Mouse (Mus musculus) heart, adult 2 months (tissue): ENCODE measurements around the gene Pop7.

ENCODE experiments used
- CTCF ChIP-seq: fragments of 200-600 bp; IDR thresholded peaks from 2 replicates; pipeline ENCODE4 v1.8.1; 2022; ENCODE audit warnings: antibody characterized with exemption, mild to moderate bottlenecking, moderate library complexity
- POLR2A ChIP-seq: fragments of 200-500 bp; IDR thresholded peaks from 2 replicates; pipeline ENCODE4 v1.6.1; 2011; ENCODE audit warnings: mild to moderate bottlenecking, low read depth, low read length, control low read depth; ENCODE audit not compliant: insufficient read depth

DNA sequence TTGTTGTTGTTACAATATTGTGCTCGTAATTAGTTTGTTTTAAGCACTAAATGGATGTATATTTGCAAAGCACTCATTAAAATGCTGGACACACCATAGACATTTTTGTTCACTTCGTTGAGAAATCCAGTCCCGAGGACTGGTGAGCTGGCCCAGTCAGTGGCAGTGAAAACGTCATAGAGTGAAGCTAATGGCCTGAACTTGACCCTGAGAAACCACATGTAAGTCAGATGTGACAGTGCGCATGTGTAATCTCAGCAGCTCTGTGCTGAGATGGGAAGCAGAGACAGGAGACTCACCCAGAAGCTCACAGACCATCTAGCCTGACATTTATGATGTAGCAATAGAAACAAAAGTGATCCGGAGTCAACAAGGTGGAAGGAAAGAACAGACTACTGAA lies 42.6 kb upstream of the Pop7 start:
- TF ChIP-seq CTCF (no peak), POLR2A (no peak)
